Mouse (Mus musculus): Measurements from ENCODE around the gene Kdf1.

DNA sequence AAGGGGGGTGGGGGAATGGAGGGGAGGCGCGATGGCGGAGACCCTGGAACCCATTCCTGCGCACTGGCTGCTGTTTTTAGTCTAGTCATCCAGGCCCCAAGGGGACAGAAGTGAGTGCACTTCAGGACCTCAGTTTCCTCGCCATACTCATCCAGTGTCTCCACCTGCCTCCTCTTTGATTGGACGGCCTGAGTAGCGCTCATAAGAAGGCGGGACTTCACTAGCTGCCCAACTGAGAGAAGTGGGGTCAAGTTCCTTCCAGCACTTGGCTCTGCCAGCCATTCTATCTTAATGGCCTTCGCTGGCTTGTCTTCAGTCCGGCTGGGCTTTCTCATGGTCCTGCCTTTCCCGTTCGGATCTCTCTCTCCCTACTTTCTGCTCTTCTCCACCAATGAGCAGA lies 49.6 kb upstream of the Kdf1 start:
- TF ChIP-seq CEBPB (IDR thresholded peaks at IDR 0.05; ENCODE audit: insufficient read depth, poor library complexity, severe bottlenecking) = no peak
- no peak for TF ChIP-seq E2F4 (IDR thresholded peaks at IDR 0.05; ENCODE audit: insufficient read depth)
- no peak for TF ChIP-seq POLR2A (IDR thresholded peaks at IDR 0.05; ENCODE audit: insufficient read length, low read depth)
- TF ChIP-seq MAX (IDR thresholded peaks at IDR 0.05; ENCODE audit: low read depth) = no peak
- TF ChIP-seq SRF (IDR thresholded peaks at IDR 0.05; ENCODE audit: control insufficient read depth, insufficient read length, low read depth) = no peak
- no peak for TF ChIP-seq TCF12 (IDR thresholded peaks at IDR 0.05; ENCODE audit: insufficient read depth, poor library complexity, severe bottlenecking)
- TF ChIP-seq REST (IDR thresholded peaks at IDR 0.05; ENCODE audit: insufficient read depth, insufficient read length) = no peak
